ENCODE assay signal across 8 mouse cellular contexts in genomic region chr8:13158718-13159376, GRCm38 (mm10). TPM values are rescaled to one million over a fixed set of nuclear protein-coding genes. Genes with fewer than 3 reads are reported as not detected.
A peak's percentile ranks its signal among the peaks of the same experiment; 100 is the strongest.
DNase-seq lines count a peak whose midpoint lies in the region; ATAC-seq lines count a peak whose summit lies in the region.

TSS of gene Lamp1 (plus strand) at chr8:13159161.

- DNase-seq in T-cell, adult 2 months (ENCODE audit: low spot score), result peak; percentile 96
- DNase-seq in cerebellum, postnatal 36 days, result peak; percentile 99 to 100
- peak; percentile 97 to 99 for DNase-seq in frontal cortex, postnatal 36 days (ENCODE audit: low spot score in 2 of 2)
- DNase-seq in left cerebral cortex, adult 11 months (ENCODE audit: low spot score), result peak; percentile 99
- peak; percentile 99 to 100 for DNase-seq in lung, postnatal 4 days
- DNase-seq in retina, postnatal 7 days (ENCODE audit: low read depth, low spot score), result peak; percentile 98
- DNase-seq in urinary bladder, adult 2 months (ENCODE audit: low spot score), result peak; percentile 100

- peak; percentile 97 for ATAC-seq in hindbrain, embryonic 15.5 days (ENCODE audit: low FRiP score, low read depth)

- H3K9ac ChIP-seq in hindbrain, embryonic 15.5 days, result peak within 1 kb of the TSS; percentile 99

- peak within 1 kb of the TSS; percentile 81 for H3K27ac ChIP-seq in hindbrain, embryonic 15.5 days (replicated peaks)

- peak within 1 kb of the TSS; percentile 90 for H3K4me2 ChIP-seq in hindbrain, embryonic 15.5 days

- WGBS in hindbrain, embryonic 15.5 days, result under 1% methylated on average over 45 of the region's 50 CpGs

- H3K9me3 ChIP-seq in hindbrain, embryonic 15.5 days, result no peaks in the 10 kb centered on the region

- H3K27me3 ChIP-seq in hindbrain, embryonic 15.5 days, result no peaks in the 10 kb centered on the region

- peaks cover 24% of the 10 kb centered on the region for H3K4me1 ChIP-seq in hindbrain, embryonic 15.5 days (replicated peaks)

- H3K36me3 ChIP-seq in hindbrain, embryonic 15.5 days, result no peaks in the 10 kb centered on the region

- H3K4me3 ChIP-seq in hindbrain, embryonic 15.5 days, result peak within 1 kb of the TSS; percentile 94

RNA-seq across cellular contexts. Expression of gene Lamp1, which starts in this region (rescaled TPM):
- 297 and 317 TPM in 2 replicates for polyA plus RNA-seq in hindbrain, embryonic 15.5 days (2015; fragmentation: Nextera tagmentation; extraction: Ambion mirVana)
- polyA plus RNA-seq in urinary bladder, adult 2 months (2012; rRNA removed), result 555 and 563 TPM in 2 replicates

Comparison
In these comparisons a context has a peak if more than half of its experiments do, and no peak if none do; other contexts are left out.
1. Peak in every context shown above with its lines: DNase-seq, ATAC-seq, H3K4me3 ChIP-seq and H3K27ac ChIP-seq.